Mouse (Mus musculus): ENCODE results near the gene H2-DMb1.

GRCm38 (mm10) chr17:34202760-34203442, 50.0 kb downstream of the H2-DMb1 start:
- TF ChIP-seq CTCF (IDR thresholded peaks at IDR 0.05; ENCODE audit: extremely low read depth, insufficient read depth, low read length), result no peak
- TF ChIP-seq POLR2A (IDR thresholded peaks at IDR 0.05; ENCODE audit: extremely low read depth, insufficient read depth, low read length), result no peak

Measured in cortical plate, adult 2 months (tissue).